Mouse (Mus musculus) heart, postnatal 0 days (tissue): ENCODE measurements around the gene Aph1b. TPM values are rescaled to one million over a fixed set of nuclear protein-coding genes. Genes with fewer than 3 reads are reported as not detected.
"Not testable (repeated sequence)": the region's sequence is repeated elsewhere in the genome, so short reads cannot be mapped to it uniquely, and the experiment has no call there.

Experiments
- ATAC-seq: fragments of 200-750 bp; cut with Nextera tagmentation; 2 replicates; pipeline ENCODE4 v1.8.0; 2017; ENCODE audit warnings: low read depth, moderate number of reproducible peaks, moderate library complexity; ENCODE audit not compliant: insufficient read depth
- DNase-seq: peaks from one replicate; pipeline ENCODE4 v3.0.0-alpha.2; 2016; ENCODE audit warnings: low spot score
- H3K27ac ChIP-seq: fragments of 300-500 bp; sonication (generic); 2 replicates; pipeline ENCODE4 v1.5.1; 2014; ENCODE audit warnings: low read depth, mild to moderate bottlenecking
- H3K27me3 ChIP-seq: fragments of 300-500 bp; sonication (generic); 2 replicates; pipeline ENCODE4 v1.6.1; 2014; ENCODE audit warnings: low read length, mixed read lengths; ENCODE audit not compliant: control insufficient read depth, insufficient read depth
- H3K36me3 ChIP-seq: fragments of 300-500 bp; sonication (generic); replicated peaks from 2 replicates; pipeline ENCODE4 v1.6.1; 2014; ENCODE audit warnings: low read length, mixed read lengths; ENCODE audit not compliant: control insufficient read depth, insufficient read depth
- H3K4me1 ChIP-seq: fragments of 300-500 bp; sonication (generic); 2 replicates; pipeline ENCODE4 v1.6.1; 2014; ENCODE audit warnings: antibody characterized with exemption; ENCODE audit not compliant: control insufficient read depth, insufficient read depth
- H3K4me2 ChIP-seq: fragments of 300-500 bp; sonication (generic); 2 replicates; pipeline ENCODE4 v1.6.1; 2014; ENCODE audit warnings: low read depth, mild to moderate bottlenecking, low read length, moderate library complexity
- H3K4me3 ChIP-seq: fragments of 300-500 bp; sonication (generic); 2 replicates; pipeline ENCODE4 v1.5.1; 2014; ENCODE audit warnings: low read depth, low read length
- H3K9ac ChIP-seq: fragments of 300-500 bp; sonication (generic); replicated peaks from 2 replicates; pipeline ENCODE4 v1.6.1; 2014; ENCODE audit warnings: low read depth, low read length, mixed read lengths
- H3K9me3 ChIP-seq: fragments of 300-500 bp; sonication (generic); replicated peaks from 2 replicates; pipeline ENCODE4 v1.6.1; 2016; ENCODE audit warnings: low read length; ENCODE audit not compliant: control insufficient read depth
- CTCF ChIP-seq: IDR thresholded peaks from 2 replicates; pipeline ENCODE4 v1.5.1; 2016; ENCODE audit warnings: antibody characterized with exemption, control low read depth, low read depth
- EP300 ChIP-seq: IDR thresholded peaks from 2 replicates; pipeline ENCODE4 v1.6.1; 2016; ENCODE audit warnings: antibody characterized with exemption, low read depth
- WGBS: fragments of 180-500 bp; shearing (Covaris S2); extraction: QIAGEN DNeasy Blood & Tissue Kit; methylation state at CpG from one replicate; pipeline ENCODE4 v1.1.7; 2014; 5-methylcytosine and 5-hydroxymethylcytosine counted together
- polyA plus RNA-seq: library from polyadenylated mRNA; unstranded; fragments of >200 nt; fragmentation: Nextera tagmentation; extraction: Ambion mirVana; gene quantifications from 2 replicates; pipeline ENCODE4 v1.2.1, GENCODE M21; 2015
- total RNA-seq: library from RNA; depleted of rRNA; stranded (reverse); fragments of >200 nt; gene quantifications from 2 replicates; pipeline ENCODE4 v1.2.3, GENCODE M21; 2014; ENCODE audit warnings: low replicate concordance

Gene Aph1b
- total and polyA plus RNA-seq, 2 experiments from 2014 or later = 5.4 to 5.9 TPM

DNA sequence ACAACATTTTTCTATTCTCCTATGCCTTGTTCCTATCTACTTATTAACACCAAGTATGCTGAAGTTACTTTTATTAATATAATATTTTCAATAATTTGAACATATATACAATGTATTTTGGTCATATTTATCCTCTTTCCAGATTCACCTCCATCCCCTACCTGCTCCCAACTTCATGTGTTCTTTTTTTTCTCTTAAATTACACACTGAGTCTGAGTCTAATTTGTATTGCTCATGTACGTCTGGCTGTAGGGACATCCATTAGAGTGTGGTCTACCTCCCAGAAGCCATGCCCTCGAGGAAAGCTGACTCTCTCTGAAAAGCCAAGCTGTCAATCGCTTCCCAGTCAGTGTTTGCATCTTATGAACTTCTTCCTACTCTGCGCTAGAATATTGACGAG is 1.4 kb upstream of the Aph1b start, which contains the start of gene Gm10647:
TSS of gene Gm10647 (plus strand) at position 301 of the 400 bp plus-strand sequence.
- H3K27me3 ChIP-seq = no peaks in the 10 kb centered on the region
- H3K9me3 ChIP-seq = no peaks in the 10 kb centered on the region
- ATAC-seq = no peak
- DNase-seq = no peak
- no peak for TF ChIP-seq EP300
- no peak for TF ChIP-seq CTCF
- peak within 1 kb of the TSS; percentile 91 for H3K27ac ChIP-seq
- peak within 1 kb of the TSS; percentile 81 for H3K4me2 ChIP-seq
- no peaks in the 10 kb centered on the region for H3K36me3 ChIP-seq
- 87% methylated on average over 5 of the region's 5 CpGs for WGBS
- peak within 1 kb of the TSS; percentile 71 for H3K4me3 ChIP-seq
- peaks cover 6% of the 10 kb centered on the region; the same call in 1 of the 2 replicates for H3K4me1 ChIP-seq
- peak within 1 kb of the TSS; percentile 8; the same call in 1 of the 2 replicates for H3K9ac ChIP-seq

GRCm38 (mm10) chr9:66794629-66795463 is 444 bp downstream of the Aph1b start:
- TF ChIP-seq CTCF (no peak), EP300 (no peak; the same call in 1 of the 2 replicates)
- peak overlapping the region; percentile 59 for H3K9ac ChIP-seq
- H3K27me3 ChIP-seq = no peaks in the 10 kb centered on the region
- no peak for DNase-seq
- peaks cover 6% of the 10 kb centered on the region; the same call in 1 of the 2 replicates for H3K4me1 ChIP-seq
- no peaks in the 10 kb centered on the region for H3K9me3 ChIP-seq
- 0 out of 2 replicates have a peak, but pooled peaks cover 4% of the 10 kb centered on the region for H3K36me3 ChIP-seq
- WGBS = 1% methylated on average over 43 of the region's 43 CpGs
- ATAC-seq = no peak; the same call in 1 of the 2 replicates
- H3K4me3 ChIP-seq = peak overlapping the region; percentile 71
- H3K27ac ChIP-seq = peak overlapping the region; percentile 91
- H3K4me2 ChIP-seq = peak overlapping the region; percentile 81

DNA sequence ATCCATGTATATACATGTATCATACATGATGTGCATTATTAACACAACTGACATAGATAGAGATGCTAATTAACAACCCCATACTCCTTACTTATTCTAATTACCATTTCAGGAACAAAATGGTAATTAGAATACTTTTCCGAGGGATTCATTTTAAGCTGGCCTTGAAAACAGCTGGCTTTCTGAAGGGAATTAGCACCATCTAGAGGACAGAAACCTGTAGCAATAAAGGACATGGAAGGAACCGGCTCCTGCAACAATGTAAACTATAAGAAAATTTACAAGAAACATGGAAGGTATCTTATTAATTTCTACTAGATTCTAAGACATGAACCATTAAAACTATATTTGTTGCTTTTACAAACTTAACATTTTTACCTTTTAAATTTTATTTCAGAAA is 7.5 kb downstream of the Aph1b start:
- TF ChIP-seq CTCF (peak; percentile 73), EP300 (no peak)
- Histone ChIP-seq H3K27ac (no peak overlapping the region), H3K9me3 (no peaks in the 10 kb centered on the region), H3K4me1 (no peaks in the 10 kb centered on the region), H3K36me3 (0 out of 2 replicates have a peak, but pooled peaks cover 4% of the 10 kb centered on the region), H3K4me2 (no peak overlapping the region), H3K4me3 (no peak overlapping the region), H3K9ac (no peak overlapping the region), H3K27me3 (no peaks in the 10 kb centered on the region)
- 11% methylated on average over 2 of the region's 2 CpGs for WGBS
- DNase-seq (peak; percentile 68), ATAC-seq (no peak)

GRCm38 (mm10) chr9:66784552-66784951 is 10.7 kb downstream of the Aph1b start:
- not testable (repeated sequence) for H3K4me3 ChIP-seq, H3K4me1 ChIP-seq, ATAC-seq, H3K4me2 ChIP-seq, DNase-seq, H3K27ac ChIP-seq, H3K27me3 ChIP-seq, H3K9me3 ChIP-seq, H3K9ac ChIP-seq, H3K36me3 ChIP-seq
- no CpG with 5 or more reads among the region's 3 CpGs for WGBS
- peak; percentile 5; the same call in 1 of the 2 replicates for TF ChIP-seq CTCF

DNA sequence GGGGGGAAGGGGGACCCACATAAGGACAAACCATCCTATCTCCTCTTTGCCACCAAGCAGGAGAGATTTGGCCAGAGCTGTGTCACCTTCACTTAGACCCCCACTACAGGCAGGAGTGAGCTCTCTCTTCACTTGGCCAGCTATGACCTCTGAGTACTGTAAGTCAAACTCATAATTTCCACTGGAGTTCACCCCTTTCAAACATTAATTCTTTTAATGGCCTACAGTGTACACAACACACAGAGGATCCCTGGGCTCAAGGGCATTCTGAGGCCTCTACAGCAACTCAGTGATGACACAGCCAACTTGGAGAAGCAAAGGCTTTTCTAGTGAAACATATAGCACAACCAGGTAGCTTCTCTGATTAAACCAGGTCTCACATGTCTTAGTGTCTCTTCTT is 24.6 kb downstream of the Aph1b start:
- Histone ChIP-seq H3K27ac (no peak overlapping the region), H3K4me2 (no peak overlapping the region), H3K4me3 (no peak overlapping the region), H3K9me3 (no peaks in the 10 kb centered on the region), H3K4me1 (peaks cover 6% of the 10 kb centered on the region; the same call in 1 of the 2 replicates), H3K9ac (no peak overlapping the region), H3K27me3 (no peaks in the 10 kb centered on the region), H3K36me3 (no peaks in the 10 kb centered on the region)
- no peak for DNase-seq
- TF ChIP-seq CTCF = no peak
- no peak for TF ChIP-seq EP300
- ATAC-seq = no peak
